ENCODE assay signal across 30 mouse cellular contexts in the genomic region with DNA sequence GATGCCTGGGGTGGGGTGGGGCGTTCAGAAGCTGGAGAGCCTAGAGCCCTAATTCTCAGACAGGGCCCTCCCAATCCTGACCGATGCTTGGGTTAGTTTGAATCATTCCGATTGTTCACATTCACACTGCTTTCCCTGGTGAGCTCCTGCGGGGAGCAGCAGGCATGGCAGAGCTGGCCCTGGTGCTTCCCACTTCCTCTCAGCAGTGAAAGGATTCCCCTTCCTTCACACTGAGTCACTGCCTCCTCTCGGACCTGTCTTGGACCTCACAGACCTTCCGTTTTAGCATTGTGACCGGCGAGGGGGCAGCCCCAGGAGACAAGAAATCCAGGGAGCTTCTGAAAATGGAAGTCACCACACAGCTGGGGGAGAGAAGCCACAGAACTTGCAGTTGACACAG. TPM values are rescaled to one million over a fixed set of nuclear protein-coding genes. Genes with fewer than 3 reads are reported as not detected.
A peak's percentile ranks its signal among the peaks of the same experiment; 100 is the strongest.
DNase-seq lines count a peak whose midpoint lies in the region; ATAC-seq and TF ChIP-seq lines count a peak whose summit lies in the region.
"Had no signal": no experiment of that assay in that cellular context is flagged by ENCODE, and none has a peak within 500 bp of the region (broad histone marks: within the 10 kb centered on the region; RNA-seq: fewer than 3 reads in every experiment).

No protein-coding gene starts in this region.

- no peaks in the 10 kb centered on the region for H3K9me3 ChIP-seq in heart, postnatal 0 days (replicated peaks; ENCODE audit: control insufficient read depth, low read length)
- H3K9me3 ChIP-seq: embryonic facial prominence, embryonic 13.5 days; forebrain, embryonic 13.5 days; hindbrain, embryonic 12.5 days; limb, embryonic 15.5 days; neural tube, embryonic 13.5 days had no signal

- no peak for TF ChIP-seq POLR2A in bone marrow macrophage, adult 2 months (IDR thresholded peaks at IDR 0.05; ENCODE audit: borderline replicate concordance, low read depth, low read length)
- no peak for TF ChIP-seq POLR2A in myocyte (IDR thresholded peaks at IDR 0.05; ENCODE audit: insufficient read length, low read depth)

- peaks cover 77% of the 10 kb centered on the region for H3K79me3 ChIP-seq in C2C12 (ENCODE audit: low read depth)

- peaks cover 24% of the 10 kb centered on the region for H3K4me1 ChIP-seq in heart, postnatal 0 days (ENCODE audit: control insufficient read depth, insufficient read depth)
- H3K4me1 ChIP-seq in bone marrow macrophage, adult 2 months (ENCODE audit: control insufficient read depth, insufficient read depth, low read length), result peaks cover 50% of the 10 kb centered on the region

- whole genome bisulfite sequencing in heart, postnatal 0 days, result 57% methylated on average over 8 of the region's 8 CpGs

- intact Hi-C loops in heart, postnatal 25 days (cut with DNase I), result no loop called here

- peaks cover 40% of the 10 kb centered on the region for H3K36me3 ChIP-seq in heart, postnatal 0 days (replicated peaks; ENCODE audit: control insufficient read depth, insufficient read depth, low read length)
- H3K36me3 ChIP-seq in C2C12 (ENCODE audit: control insufficient read depth, insufficient read depth) (peaks cover 64% of the 10 kb centered on the region), myocyte (ENCODE audit: control insufficient read depth, insufficient read depth) (peaks cover 30% of the 10 kb centered on the region)

- H3K27ac ChIP-seq in heart, postnatal 0 days (ENCODE audit: low read depth), result peak overlapping the region; percentile 25; the same call in 1 of the 2 replicates
- peak overlapping the region; percentile 84 for H3K27ac ChIP-seq in bone marrow macrophage, adult 2 months (ENCODE audit: insufficient read depth, low read depth, low read length)
- H3K27ac ChIP-seq: embryonic facial prominence, embryonic 13.5 days; forebrain, embryonic 13.5 days; hindbrain, embryonic 12.5 days; left cerebral cortex, adult 2 months; limb, embryonic 15.5 days; liver, embryonic 14.5 days; neural tube, embryonic 13.5 days had no signal

- no peak overlapping the region for H3K9ac ChIP-seq in heart, postnatal 0 days (replicated peaks; ENCODE audit: low read depth, low read length)
- H3K9ac ChIP-seq: embryonic facial prominence, embryonic 13.5 days; forebrain, embryonic 13.5 days; hindbrain, embryonic 12.5 days; limb, embryonic 15.5 days; liver, embryonic 14.5 days; neural tube, embryonic 13.5 days had no signal

- TF ChIP-seq EP300 in heart, postnatal 0 days (IDR thresholded peaks at IDR 0.05; ENCODE audit: low read depth), result no peak

- H3K79me2 ChIP-seq in C2C12 (ENCODE audit: control insufficient read depth, insufficient read depth) (peaks cover 84% of the 10 kb centered on the region), myocyte (ENCODE audit: control insufficient read depth, insufficient read depth) (peaks cover 69% of the 10 kb centered on the region)

- no peaks in the 10 kb centered on the region for H3K27me3 ChIP-seq in heart, postnatal 0 days (ENCODE audit: control insufficient read depth, insufficient read depth, low read length)
- H3K27me3 ChIP-seq in C2C12 (ENCODE audit: control insufficient read depth, insufficient read depth, insufficient read length), result no peaks in the 10 kb centered on the region
- H3K27me3 ChIP-seq in myocyte (ENCODE audit: control insufficient read depth, insufficient read depth, insufficient read length), result no peaks in the 10 kb centered on the region
- H3K27me3 ChIP-seq: embryonic facial prominence, embryonic 13.5 days; forebrain, embryonic 13.5 days; hindbrain, embryonic 12.5 days; limb, embryonic 15.5 days; neural tube, embryonic 13.5 days had no signal

- H3ac ChIP-seq in C2C12 (ENCODE audit: control insufficient read depth, insufficient read length, low read depth) (peak overlapping the region; percentile 9), myocyte (ENCODE audit: control insufficient read depth, insufficient read length) (no peak overlapping the region)

- no peak overlapping the region for H3K4me3 ChIP-seq in heart, postnatal 0 days (ENCODE audit: low read depth, low read length)
- H3K4me3 ChIP-seq in C2C12 (ENCODE audit: insufficient read depth, poor library complexity, severe bottlenecking), result no peak overlapping the region
- peak overlapping the region; percentile 27 for H3K4me3 ChIP-seq in bone marrow macrophage, adult 2 months (ENCODE audit: insufficient read depth, low read length)
- H3K4me3 ChIP-seq in myocyte, result no peak overlapping the region
- H3K4me3 ChIP-seq: embryonic facial prominence, embryonic 13.5 days; forebrain, embryonic 13.5 days; hindbrain, embryonic 12.5 days; left cerebral cortex, adult 2 months; limb, embryonic 15.5 days; neural tube, embryonic 13.5 days had no signal

- H3K4me2 ChIP-seq in heart, postnatal 0 days (ENCODE audit: low read depth, low read length), result no peak overlapping the region
- H3K4me2 ChIP-seq in myocyte (ENCODE audit: low read depth), result peak overlapping the region; percentile 50
- H3K4me2 ChIP-seq: embryonic facial prominence, embryonic 13.5 days; forebrain, embryonic 13.5 days; hindbrain, embryonic 12.5 days; limb, embryonic 15.5 days; neural tube, embryonic 13.5 days had no signal

- DNase-seq in heart, postnatal 0 days (ENCODE audit: low spot score), result no peak
- DNase-seq in heart, postnatal 25 days (ENCODE audit: low spot score), result no peak
- no peak for DNase-seq in retina, postnatal 1 day
- DNase-seq in layer of hippocampus, adult 9-10 months (ENCODE audit: low spot score), result no peak
- DNase-seq: cerebellum, adult 8-10 months; cerebellum, postnatal 36 days; embryo, embryonic 11 days; kidney, adult 18-20 months; kidney, postnatal 4 days; lung, postnatal 14 days; midbrain, embryonic 14.5 days; thymus, postnatal 14 days had no signal

- ATAC-seq in heart, postnatal 0 days (ENCODE audit: insufficient read depth, low read depth), result no peak
- ATAC-seq: forebrain, embryonic 13.5 days had no signal

- no peak for TF ChIP-seq CTCF in heart, postnatal 0 days (IDR thresholded peaks at IDR 0.05; ENCODE audit: low read depth)
- no peak for TF ChIP-seq CTCF in C2C12 (IDR thresholded peaks at IDR 0.05; ENCODE audit: control insufficient read depth, insufficient read depth, insufficient read length)
- TF ChIP-seq CTCF in bone marrow macrophage, adult 2 months (IDR thresholded peaks at IDR 0.05; ENCODE audit: low read depth, low read length), result no peak

TF ChIP-seq in C2C12, 6 proteins besides CTCF, POLR2A, EP300 and RAD21:
- no peak for TF ChIP-seq CEBPB (IDR thresholded peaks at IDR 0.05; ENCODE audit: low read depth)
- TF ChIP-seq MYOD1 (IDR thresholded peaks at IDR 0.05; ENCODE audit: control insufficient read depth, insufficient read length, low read depth), result no peak
- TF ChIP-seq MAX (IDR thresholded peaks at IDR 0.05), result no peak
- no peak for TF ChIP-seq FOSL1 (IDR thresholded peaks at IDR 0.05; ENCODE audit: insufficient read depth, low read length, poor library complexity, severe bottlenecking)
- no peak for TF ChIP-seq USF1 (IDR thresholded peaks at IDR 0.05; ENCODE audit: low read depth)
- no peak for TF ChIP-seq MYOG (IDR thresholded peaks at IDR 0.05; ENCODE audit: control insufficient read depth, extremely low read depth, insufficient read length)

TF ChIP-seq in myocyte, 11 proteins besides CTCF, POLR2A, EP300 and RAD21:
- TF ChIP-seq SRF (IDR thresholded peaks at IDR 0.05; ENCODE audit: control insufficient read depth, insufficient read length, low read depth), result no peak
- no peak for TF ChIP-seq E2F4 (IDR thresholded peaks at IDR 0.05; ENCODE audit: insufficient read depth)
- no peak for TF ChIP-seq MAX (IDR thresholded peaks at IDR 0.05; ENCODE audit: low read depth)
- no peak for TF ChIP-seq MYOD1 (IDR thresholded peaks at IDR 0.05; ENCODE audit: control insufficient read depth in 1 of 3, insufficient read length in 2 of 3, low read depth in 2 of 3)
- TF ChIP-seq CEBPB (IDR thresholded peaks at IDR 0.05; ENCODE audit: insufficient read depth, poor library complexity, severe bottlenecking), result no peak
- TF ChIP-seq MYOG (IDR thresholded peaks at IDR 0.05; ENCODE audit: control insufficient read depth in 1 of 3, insufficient read depth in 1 of 3, insufficient read length in 2 of 3, low read depth in 2 of 3), result no peak
- TF ChIP-seq USF1 (IDR thresholded peaks at IDR 0.05; ENCODE audit: low read depth), result no peak
- TF ChIP-seq TCF12 (IDR thresholded peaks at IDR 0.05; ENCODE audit: insufficient read depth, poor library complexity, severe bottlenecking), result no peak
- TF ChIP-seq POLR2AphosphoS2 (IDR thresholded peaks at IDR 0.05; ENCODE audit: insufficient read length, low read depth), result no peak
- no peak for TF ChIP-seq REST (IDR thresholded peaks at IDR 0.05; ENCODE audit: insufficient read depth, insufficient read length)
- TF ChIP-seq TCF3 (IDR thresholded peaks at IDR 0.05; ENCODE audit: insufficient read length, low read depth), result no peak

RNA-seq across cellular contexts. Expression of a gene that starts 5.6 kb away (rescaled TPM):
- 71.2 and 85.4 TPM in 2 replicates for total RNA-seq in heart, postnatal 0 days (2014; rRNA removed; ENCODE audit: low replicate concordance)
- 56.8 and 62.6 TPM in 2 replicates for polyA plus RNA-seq in heart, postnatal 0 days (2015; fragmentation: Nextera tagmentation; extraction: Ambion mirVana)
- 10 to 100 TPM; 63.3 to 73.1 TPM for total RNA-seq in heart, postnatal 25 days (2021)
- 171 TPM for polyA plus RNA-seq in C2C12 (2012; fragmentation: generic; extraction: Trizol)
- polyA plus RNA-seq in bone marrow macrophage, adult 2 months (2012; ENCODE audit: insufficient read depth, insufficient read length, missing spikeins), result 132 and 135 TPM in 2 replicates
- 148 TPM for polyA plus RNA-seq in myocyte (2012; fragmentation: generic; extraction: Trizol)

RNA-seq across cellular contexts. Expression of a gene that starts 53.0 kb away (rescaled TPM):
- total RNA-seq in heart, postnatal 0 days (2014; rRNA removed; ENCODE audit: low replicate concordance), result not detected in 2 replicates
- polyA plus RNA-seq in heart, postnatal 0 days (2015; fragmentation: Nextera tagmentation; extraction: Ambion mirVana), result not detected in 2 replicates
- total RNA-seq in heart, postnatal 25 days (2021), result not detected
- polyA plus RNA-seq in C2C12 (2012; fragmentation: generic; extraction: Trizol) (not detected), myocyte (2012; fragmentation: generic; extraction: Trizol) (not detected)
- not detected in 2 replicates for polyA plus RNA-seq in bone marrow macrophage, adult 2 months (2012; ENCODE audit: insufficient read depth, insufficient read length, missing spikeins)
- total RNA-seq: gastrocnemius, adult 8-10 months; heart, adult 18-20 months; layer of hippocampus, postnatal 10 days; left cerebral cortex, adult 2 months; left cerebral cortex, postnatal 36 days; megakaryocyte-erythroid progenitor cell, adult 5-6 weeks had no signal
- polyA plus RNA-seq: embryonic facial prominence, embryonic 13.5 days; heart, embryonic 16.5 days; hindbrain, embryonic 12.5 days; kidney, embryonic 16.5 days; limb, embryonic 15.5 days; midbrain, embryonic 14.5 days; spleen, adult 2 months had no signal
